Mouse (Mus musculus) liver, embryonic 16.5 days (tissue): Measurements from ENCODE around the gene Uvrag. TPM values are rescaled to one million over a fixed set of nuclear protein-coding genes. Genes with fewer than 3 reads are reported as not detected.

Experiments
- ATAC-seq: fragments of 200-750 bp; cut with Nextera tagmentation; 2 replicates; pipeline ENCODE4 v1.8.0; 2017; ENCODE audit warnings: low read depth, mild to moderate bottlenecking, moderate number of reproducible peaks, moderate library complexity
- H3K27ac ChIP-seq: fragments of 300-500 bp; sonication (generic); 2 replicates; pipeline ENCODE4 v1.5.1; 2014; ENCODE audit warnings: mild to moderate bottlenecking, low read length
- H3K27me3 ChIP-seq: fragments of 300-500 bp; sonication (generic); 2 replicates; pipeline ENCODE4 v1.6.1; 2014; ENCODE audit warnings: low read depth, low read length, mixed read lengths; ENCODE audit not compliant: control insufficient read depth, insufficient read depth
- H3K36me3 ChIP-seq: fragments of 300-500 bp; sonication (generic); 2 replicates; pipeline ENCODE4 v1.6.1; 2014; ENCODE audit warnings: mild to moderate bottlenecking; ENCODE audit not compliant: control insufficient read depth, insufficient read depth
- H3K4me1 ChIP-seq: fragments of 300-500 bp; sonication (generic); 2 replicates; pipeline ENCODE4 v1.6.1; 2014; ENCODE audit warnings: low read depth, low read length, mixed read lengths; ENCODE audit not compliant: control insufficient read depth
- H3K4me2 ChIP-seq: fragments of 300-500 bp; sonication (generic); 2 replicates; pipeline ENCODE4 v1.6.1; 2014; ENCODE audit warnings: low read depth, low read length, mixed read lengths
- H3K4me3 ChIP-seq: fragments of 300-500 bp; sonication (generic); 2 replicates; pipeline ENCODE4 v1.5.1; 2014; ENCODE audit warnings: low read depth, mild to moderate bottlenecking, low read length
- H3K9ac ChIP-seq: fragments of 300-500 bp; sonication (generic); 2 replicates; pipeline ENCODE4 v1.6.1; 2014; ENCODE audit warnings: low read depth, low read length
- H3K9me3 ChIP-seq: fragments of 300-500 bp; sonication (generic); replicated peaks from 2 replicates; pipeline ENCODE4 v1.6.1; 2016; ENCODE audit warnings: low read length; ENCODE audit not compliant: control insufficient read depth
- WGBS: fragments of 180-500 bp; shearing (Covaris S2); extraction: QIAGEN DNeasy Blood & Tissue Kit; methylation state at CpG from one replicate; pipeline ENCODE4 v1.1.7; 2014; ENCODE audit not compliant: insufficient replicate concordance; 5-methylcytosine and 5-hydroxymethylcytosine counted together
- polyA plus RNA-seq: library from polyadenylated mRNA; unstranded; fragments of >200 nt; fragmentation: Nextera tagmentation; extraction: Ambion mirVana; gene quantifications from 2 replicates; pipeline ENCODE4 v1.2.1, GENCODE M21; 2015

Uvrag gene
- polyA plus RNA-seq, 1 experiment from 2014 or later: 8.2 TPM

GRCm38 (mm10) chr7:98901120-98901519, 239.8 kb downstream of the Uvrag start:
- WGBS: 79% methylated on average over 1 of the region's 1 CpGs

GRCm38 (mm10) chr7:98899815-98900214, 241.1 kb downstream of the Uvrag start:
- Histone ChIP-seq H3K27me3 (no peaks in the 10 kb centered on the region), H3K4me2 (no peak overlapping the region), H3K9ac (no peak overlapping the region), H3K4me1 (peaks cover 3% of the 10 kb centered on the region), H3K27ac (no peak overlapping the region), H3K4me3 (no peak overlapping the region), H3K36me3 (no peaks in the 10 kb centered on the region), H3K9me3 (no peaks in the 10 kb centered on the region)
- ATAC-seq: no peak
- WGBS: 67% methylated on average over 4 of the region's 4 CpGs

More at GRCm38 (mm10) chr7:98901120-98901519, 239.8 kb downstream of the Uvrag start:
- H3K9me3 ChIP-seq: no peaks in the 10 kb centered on the region
- H3K4me1 ChIP-seq: no peaks in the 10 kb centered on the region; the same call in 1 of the 2 replicates
- no peak overlapping the region for H3K9ac ChIP-seq
- no peaks in the 10 kb centered on the region for H3K27me3 ChIP-seq
- no peak overlapping the region for H3K27ac ChIP-seq
- ATAC-seq: no peak
- H3K4me3 ChIP-seq: no peak overlapping the region
- H3K4me2 ChIP-seq: no peak overlapping the region
- H3K36me3 ChIP-seq: no peaks in the 10 kb centered on the region

GRCm38 (mm10) chr7:98897323-98897722, 243.6 kb downstream of the Uvrag start:
- 87% methylated on average over 8 of the region's 8 CpGs for WGBS
- H3K27me3 ChIP-seq: no peaks in the 10 kb centered on the region
- ATAC-seq: no peak

GRCm38 (mm10) chr7:98895501-98896095, 245.3 kb downstream of the Uvrag start:
- Histone ChIP-seq H3K27me3 (no peaks in the 10 kb centered on the region), H3K4me2 (no peak overlapping the region), H3K4me1 (peaks cover 6% of the 10 kb centered on the region), H3K36me3 (no peaks in the 10 kb centered on the region; the same call in 1 of the 2 replicates), H3K27ac (no peak overlapping the region), H3K9ac (no peak overlapping the region), H3K9me3 (no peaks in the 10 kb centered on the region), H3K4me3 (no peak overlapping the region)
- 38% methylated on average over 10 of the region's 10 CpGs for WGBS
- no peak for ATAC-seq

More at GRCm38 (mm10) chr7:98897323-98897722, 243.6 kb downstream of the Uvrag start:
- no peaks in the 10 kb centered on the region; the same call in 1 of the 2 replicates for H3K36me3 ChIP-seq
- H3K9me3 ChIP-seq: no peaks in the 10 kb centered on the region
- no peak overlapping the region for H3K27ac ChIP-seq
- no peak overlapping the region for H3K9ac ChIP-seq
- peaks cover 6% of the 10 kb centered on the region for H3K4me1 ChIP-seq
- H3K4me3 ChIP-seq: no peak overlapping the region
- no peak overlapping the region for H3K4me2 ChIP-seq

- no peaks in the 10 kb centered on the region for H3K9me3 ChIP-seq
- no peaks in the 10 kb centered on the region; the same call in 1 of the 2 replicates for H3K36me3 ChIP-seq
- no peak for ATAC-seq
- no peak overlapping the region for H3K4me3 ChIP-seq
- peaks cover 6% of the 10 kb centered on the region for H3K4me1 ChIP-seq
- H3K4me2 ChIP-seq: no peak overlapping the region
- H3K9ac ChIP-seq: no peak overlapping the region
- H3K27me3 ChIP-seq: no peaks in the 10 kb centered on the region
- 31% methylated on average over 5 of the region's 5 CpGs for WGBS
- no peak overlapping the region for H3K27ac ChIP-seq
Measured at GRCm38 (mm10) chr7:98894768-98895167, 246.2 kb downstream of the Uvrag start.

- no peak overlapping the region for H3K27ac ChIP-seq
- H3K4me3 ChIP-seq: no peak overlapping the region
- H3K36me3 ChIP-seq: no peaks in the 10 kb centered on the region; the same call in 1 of the 2 replicates
- no peak overlapping the region for H3K4me2 ChIP-seq
- H3K9ac ChIP-seq: no peak overlapping the region
- peaks cover 6% of the 10 kb centered on the region for H3K4me1 ChIP-seq
- 67% methylated on average over 5 of the region's 5 CpGs for WGBS
- H3K9me3 ChIP-seq: no peaks in the 10 kb centered on the region
- no peaks in the 10 kb centered on the region for H3K27me3 ChIP-seq
- peak; percentile 86 for ATAC-seq
Measured at GRCm38 (mm10) chr7:98894305-98894704, 246.6 kb downstream of the Uvrag start.

GRCm38 (mm10) chr7:98893144-98893543, 247.8 kb downstream of the Uvrag start:
- Histone ChIP-seq H3K4me3 (no peak overlapping the region), H3K4me2 (no peak overlapping the region), H3K9me3 (no peaks in the 10 kb centered on the region), H3K36me3 (no peaks in the 10 kb centered on the region; the same call in 1 of the 2 replicates), H3K9ac (no peak overlapping the region), H3K4me1 (peaks cover 6% of the 10 kb centered on the region), H3K27ac (no peak overlapping the region), H3K27me3 (no peaks in the 10 kb centered on the region)
- WGBS: 48% methylated on average over 5 of the region's 5 CpGs
- ATAC-seq: no peak

GRCm38 (mm10) chr7:98889211-98889610, 251.7 kb downstream of the Uvrag start:
- 0 out of 2 replicates have a peak, but pooled peaks cover 2% of the 10 kb centered on the region for H3K4me1 ChIP-seq
- ATAC-seq: no peak
- WGBS: 76% methylated on average over 7 of the region's 7 CpGs
- H3K4me2 ChIP-seq: no peak overlapping the region
- H3K9me3 ChIP-seq: no peaks in the 10 kb centered on the region
- no peaks in the 10 kb centered on the region for H3K27me3 ChIP-seq
- no peak overlapping the region for H3K4me3 ChIP-seq
- H3K27ac ChIP-seq: no peak overlapping the region
- H3K36me3 ChIP-seq: no peaks in the 10 kb centered on the region; the same call in 1 of the 2 replicates
- no peak overlapping the region for H3K9ac ChIP-seq

- H3K4me3 ChIP-seq: no peak overlapping the region
- no peaks in the 10 kb centered on the region for H3K9me3 ChIP-seq
- no peak overlapping the region for H3K27ac ChIP-seq
- no peaks in the 10 kb centered on the region for H3K27me3 ChIP-seq
- no peaks in the 10 kb centered on the region; the same call in 1 of the 2 replicates for H3K36me3 ChIP-seq
- no peak for ATAC-seq
- H3K9ac ChIP-seq: no peak overlapping the region
- H3K4me2 ChIP-seq: no peak overlapping the region
- 64% methylated on average over 5 of the region's 5 CpGs for WGBS
- no peaks in the 10 kb centered on the region for H3K4me1 ChIP-seq
Measured at GRCm38 (mm10) chr7:98888810-98889209, 252.1 kb downstream of the Uvrag start.
